Mouse (Mus musculus) olfactory bulb, adult 2 months (tissue): ENCODE measurements around the gene Tmem198.

Experiments used
- CTCF ChIP-seq: fragments of 200-500 bp; IDR thresholded peaks from 2 replicates; pipeline ENCODE4 v1.5.1; 2012; ENCODE audit warnings: low read depth, mild to moderate bottlenecking, low read length, moderate library complexity; ENCODE audit not compliant: insufficient read depth
- POLR2A ChIP-seq: fragments of 200-500 bp; IDR thresholded peaks from 2 replicates; pipeline ENCODE4 v1.6.1; 2012; ENCODE audit warnings: mild to moderate bottlenecking, low read depth, low read length, moderate library complexity; ENCODE audit not compliant: insufficient read depth

GRCm38 (mm10) chr1:75458789-75459684, 20.3 kb upstream of the Tmem198 start:
- TF ChIP-seq CTCF, result no peak
- no peak for TF ChIP-seq POLR2A
